Mouse (Mus musculus) cerebellum, postnatal 25 days (tissue): ENCODE results near the gene Atrx.
"Not testable (repeated sequence)": the region's sequence is repeated elsewhere in the genome, so short reads cannot be mapped to it uniquely, and the experiment has no call there.

Source experiments
- DNase-seq, 2 experiments: peaks; one replicate each; pipeline ENCODE4 v3.0.0; 2021; ENCODE audit warnings: mixed read lengths in 2 of 2

Gene Atrx

GRCm38 (mm10) chrX:105928861-105929477, at the start of gene Atrx:
Gene Atrx (minus strand): TSS chrX:105929403.
- peak; percentile 77 to 80 for DNase-seq

- not testable (repeated sequence) for DNase-seq
Measured at GRCm38 (mm10) chrX:105957091-105957490, 27.9 kb upstream of the Atrx start.

DNA sequence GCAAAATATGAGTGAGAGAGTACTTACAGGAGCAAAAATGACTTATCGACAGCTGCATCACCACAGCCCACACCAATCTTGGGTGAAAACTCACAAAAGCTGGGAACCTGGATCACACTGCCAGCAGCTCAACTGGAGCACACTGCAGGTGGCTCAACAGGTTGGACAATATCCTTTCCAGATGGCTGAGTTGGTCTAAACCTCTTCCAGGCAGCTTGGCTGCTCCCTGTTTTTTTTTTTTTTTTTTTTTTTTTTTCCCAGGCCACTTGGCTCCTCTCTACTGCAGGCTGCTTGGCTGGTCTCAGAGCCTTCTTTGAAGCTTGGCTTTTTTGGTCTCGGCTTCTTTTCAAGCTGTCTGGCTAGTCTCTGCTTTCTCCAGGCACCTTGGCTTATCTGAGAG, 24.8 kb upstream of the Atrx start:
- peak in 1 of 2 experiments; percentile 30 for DNase-seq

GRCm38 (mm10) chrX:105946357-105946756, 17.2 kb upstream of the Atrx start:
- DNase-seq, result no peak

GRCm38 (mm10) chrX:105939245-105939644, 10.0 kb upstream of the Atrx start:
- no peak for DNase-seq

DNA sequence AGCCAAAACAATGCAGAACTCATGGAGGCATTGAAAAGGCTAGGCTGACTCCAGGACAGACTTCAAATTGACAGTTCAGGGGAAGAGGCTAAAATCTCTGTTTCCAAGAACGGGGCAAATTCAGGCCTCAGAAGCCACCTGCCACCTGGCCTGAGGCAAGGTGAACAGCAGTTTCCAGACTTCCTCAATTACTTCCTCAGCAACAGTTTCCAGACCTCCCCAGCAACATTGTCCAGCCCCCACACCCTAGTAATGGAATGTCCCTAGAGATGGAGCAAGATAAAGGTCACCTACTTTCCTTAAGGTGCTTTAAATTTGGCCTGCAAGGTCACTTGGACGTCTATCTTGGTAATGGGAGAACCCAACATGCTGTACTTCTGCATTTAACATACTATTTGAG, 8.5 kb upstream of the Atrx start:
- DNase-seq, result no peak

DNA sequence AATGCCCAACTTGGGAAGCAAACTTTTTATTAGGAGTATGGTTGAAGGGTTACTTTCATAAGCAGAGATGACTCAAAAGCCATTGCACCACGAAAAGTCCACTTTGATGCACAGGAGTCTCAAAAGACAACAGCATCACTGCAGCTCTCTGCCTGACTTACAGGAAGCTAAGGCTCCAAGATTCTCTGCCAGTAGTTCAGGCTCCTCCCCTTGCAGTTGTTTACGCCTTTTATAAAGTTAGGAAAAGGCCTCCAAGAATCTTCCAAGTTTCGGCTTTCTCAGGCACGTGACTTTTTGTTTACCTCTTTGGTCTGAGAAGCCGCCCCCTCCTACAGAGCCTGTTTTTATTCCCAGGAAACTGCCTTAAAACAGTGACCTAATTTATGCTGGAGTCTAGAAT, 5.1 kb upstream of the Atrx start:
- no peak for DNase-seq

- peak in 1 of 2 experiments; percentile 5 for DNase-seq
Measured at GRCm38 (mm10) chrX:105929478-105930038, 355 bp upstream of the Atrx start.

DNA sequence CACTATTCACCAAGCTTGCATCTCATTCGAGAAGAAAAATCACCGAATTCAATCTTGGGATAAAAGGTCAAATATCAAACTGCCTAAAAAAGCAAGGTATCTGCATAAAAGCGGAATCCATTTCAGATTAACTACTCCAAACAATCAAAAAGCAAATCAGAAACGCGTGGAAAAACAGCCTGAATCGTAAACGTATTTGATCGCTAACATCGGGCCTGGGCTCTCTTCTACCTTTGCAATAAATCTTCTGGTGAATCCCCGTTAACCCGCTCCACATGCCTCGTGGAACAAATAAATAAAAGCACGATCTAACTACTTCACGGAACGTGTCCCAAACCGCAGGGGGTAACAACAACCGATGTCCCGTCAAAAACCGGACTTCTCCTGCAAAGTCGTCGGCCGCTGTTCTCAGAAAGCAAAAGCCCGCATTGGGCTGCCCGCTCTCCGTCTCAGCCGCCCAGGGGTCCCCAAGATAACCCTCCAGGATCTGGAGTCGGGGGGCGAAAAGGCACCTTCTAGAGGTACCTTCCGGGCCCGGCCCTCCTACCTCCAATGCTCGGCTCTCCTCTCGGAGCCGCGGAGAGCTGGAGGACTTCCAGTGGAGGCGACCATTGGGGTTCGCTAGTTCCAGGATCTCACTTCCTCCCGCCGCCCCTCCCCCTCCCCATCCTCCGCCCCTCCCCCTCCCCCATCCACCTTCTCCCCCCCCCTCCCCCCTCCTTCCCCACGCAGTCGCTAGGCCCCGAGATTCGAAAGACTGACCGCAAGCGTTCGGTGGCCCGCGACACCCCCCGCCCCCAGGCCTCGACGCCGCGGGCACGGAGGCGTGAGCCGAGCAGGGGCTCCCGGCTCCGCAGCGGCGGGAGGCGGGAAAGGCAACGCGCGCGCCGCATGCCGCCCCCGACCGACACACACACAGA, 1.0 kb downstream of the Atrx start:
- peak; percentile 51 to 73 for DNase-seq

- DNase-seq, result peak; percentile 35 to 44
Measured at GRCm38 (mm10) chrX:105926121-105926735, 3.0 kb downstream of the Atrx start.

GRCm38 (mm10) chrX:105924326-105925070, 4.7 kb downstream of the Atrx start:
- DNase-seq, result no peak

GRCm38 (mm10) chrX:105923896-105924295, 5.3 kb downstream of the Atrx start:
- DNase-seq, result no peak

GRCm38 (mm10) chrX:105922986-105923385, 6.2 kb downstream of the Atrx start:
- DNase-seq, result not testable (repeated sequence)

DNA sequence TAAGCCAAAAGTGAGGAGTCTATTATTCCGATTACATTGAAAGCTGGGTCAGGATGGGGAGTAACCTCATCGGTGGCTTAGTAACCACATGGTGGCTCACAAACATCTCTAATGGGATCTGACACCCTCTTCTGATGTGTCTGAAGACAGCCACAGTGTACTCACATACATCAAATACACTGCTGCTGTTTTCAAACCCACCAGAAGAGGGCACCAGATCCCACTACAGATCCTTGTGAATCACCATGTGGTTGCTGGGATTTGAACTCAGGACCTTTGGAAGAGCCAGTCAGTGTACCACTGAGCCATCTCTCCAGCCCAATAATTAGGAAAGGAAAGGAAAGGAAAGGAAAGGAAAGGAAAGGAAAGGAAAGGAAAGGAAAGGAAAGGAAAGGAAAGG, 7.8 kb downstream of the Atrx start:
- DNase-seq, result peak; percentile 13 to 38

DNA sequence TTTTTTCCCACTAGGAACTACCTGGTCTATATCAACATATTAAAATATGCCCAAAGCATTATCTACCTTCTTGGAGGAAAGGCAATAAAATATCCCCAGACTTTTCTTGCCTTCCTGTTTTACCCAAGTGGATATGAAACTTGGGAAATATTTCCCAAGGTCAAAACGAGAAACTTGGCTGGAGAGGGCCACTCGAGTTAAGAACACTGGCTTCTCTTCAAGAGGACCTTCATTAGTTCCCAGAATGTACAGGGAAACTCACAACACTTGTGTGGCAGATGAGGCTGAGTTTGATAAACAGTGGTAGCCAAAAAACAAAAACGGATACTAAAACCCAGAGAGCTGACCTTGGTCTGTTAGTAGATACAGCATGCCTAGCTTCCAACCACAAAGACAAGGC, 17.5 kb downstream of the Atrx start:
- no peak for DNase-seq

DNA sequence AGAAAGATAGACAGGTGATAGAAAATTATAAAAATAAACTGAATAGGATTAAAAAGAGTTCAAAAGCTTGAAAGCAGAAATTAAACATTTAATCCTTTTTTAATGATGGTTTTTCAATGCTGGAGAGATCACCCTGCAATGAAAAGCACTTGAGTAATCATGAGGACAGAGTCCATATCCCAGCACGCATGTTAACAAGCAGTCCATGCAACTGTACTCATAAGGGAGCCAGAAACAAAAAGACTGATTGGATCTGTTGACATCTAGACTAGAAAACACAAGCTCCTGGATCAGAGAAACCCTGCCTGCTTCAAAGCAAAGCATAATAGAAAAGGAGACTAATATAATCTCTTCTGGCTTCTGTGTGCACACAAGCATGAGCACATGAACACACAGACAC, 27.6 kb downstream of the Atrx start:
- no peak for DNase-seq

GRCm38 (mm10) chrX:105886921-105887320, 42.3 kb downstream of the Atrx start:
- DNase-seq, result no peak

DNA sequence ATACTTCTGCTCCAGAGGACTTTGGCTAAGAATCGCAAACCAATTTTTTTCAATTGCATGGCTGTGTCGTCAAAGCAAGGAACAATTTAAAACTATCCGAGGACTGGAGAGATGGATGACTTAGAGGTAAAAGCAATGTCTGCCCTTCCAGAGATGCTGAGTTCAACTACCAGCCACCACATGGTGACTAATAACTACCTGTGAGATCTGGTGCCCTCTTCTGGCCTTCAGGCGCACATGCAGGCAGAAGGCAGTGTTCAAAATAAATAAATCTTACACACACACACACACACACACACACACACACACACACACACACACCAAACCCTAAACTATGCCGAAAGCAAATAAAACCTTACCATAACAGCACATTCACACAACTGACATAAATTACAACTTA, 64.8 kb downstream of the Atrx start:
- DNase-seq, result peak; percentile 15 to 25

GRCm38 (mm10) chrX:105824462-105824861, 104.7 kb downstream of the Atrx start:
- no peak for DNase-seq

DNA sequence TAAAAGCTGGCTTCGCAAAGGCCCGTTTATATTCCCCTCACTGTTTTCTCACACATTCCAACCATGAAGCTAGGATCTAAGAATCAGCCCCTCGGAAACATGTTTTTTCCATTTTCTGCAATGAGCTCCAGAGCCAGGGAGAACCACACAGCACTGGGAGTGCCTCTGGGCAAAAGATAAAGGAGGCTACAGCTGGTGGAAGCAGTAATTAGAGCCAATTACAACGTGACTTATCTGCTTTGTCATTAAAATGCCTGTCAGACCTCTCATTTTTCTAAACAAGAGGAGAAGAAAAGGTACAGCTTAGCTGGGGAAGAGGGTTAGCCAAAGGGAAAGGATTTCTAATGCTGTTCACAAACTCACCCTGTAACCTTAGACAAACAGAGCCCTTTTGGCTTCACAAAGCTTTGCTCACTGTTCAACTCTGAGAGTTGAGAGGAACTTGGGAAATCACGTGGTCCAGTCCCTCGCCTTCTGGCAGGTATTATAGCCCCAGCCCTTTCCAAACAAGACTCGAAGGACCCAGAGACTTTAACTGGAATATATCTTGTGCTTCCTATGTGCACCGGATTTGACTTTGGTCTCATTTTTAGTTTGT, 134.3 kb downstream of the Atrx start:
- no peak for DNase-seq

GRCm38 (mm10) chrX:105773281-105773680, 155.9 kb downstream of the Atrx start:
- DNase-seq, result no peak

- DNase-seq, result no peak
Measured at GRCm38 (mm10) chrX:105767932-105768331, 161.3 kb downstream of the Atrx start.
